Mouse (Mus musculus) spleen, adult 2 months (tissue): Measurements from ENCODE around the gene Gm10282.

Experiments used
- CTCF ChIP-seq: fragments of 200-500 bp; IDR thresholded peaks from 2 replicates; pipeline ENCODE4 v1.5.1; 2011; ENCODE audit warnings: mild to moderate bottlenecking, inconsistent platforms; ENCODE audit not compliant: insufficient read depth, insufficient read length, insufficient replicate concordance; ENCODE audit errors: extremely low read depth
- POLR2A ChIP-seq: fragments of 200-500 bp; IDR thresholded peaks from 2 replicates; pipeline ENCODE4 v1.6.1; 2011; ENCODE audit warnings: low read depth, low read length, inconsistent platforms

DNA sequence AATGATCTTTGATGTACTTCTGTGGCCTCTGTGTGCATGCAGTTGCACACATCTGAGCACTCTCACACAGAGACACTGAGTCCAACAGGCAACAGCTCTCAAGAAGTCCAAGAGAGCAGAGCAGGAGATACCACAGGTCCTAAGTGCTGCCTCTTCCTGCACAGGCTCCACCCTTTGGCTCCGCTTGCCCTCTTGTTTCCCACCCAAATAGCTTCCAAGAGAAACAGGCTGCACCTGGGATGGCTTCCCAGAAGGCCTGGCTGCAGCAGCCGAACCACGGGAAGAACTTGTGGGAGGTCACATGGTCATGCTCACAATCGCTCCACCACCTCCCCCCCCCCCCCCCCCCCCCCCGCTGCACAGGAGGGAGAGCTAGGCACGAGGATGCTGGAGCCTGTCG lies 39.7 kb downstream of the Gm10282 start:
- TF ChIP-seq POLR2A (no peak), CTCF (no peak)
